Mouse (Mus musculus): ENCODE measurements at regions not wholly inside any gene's neighbourhood (a gene's known extent, or its start where the extent isn't known, plus 50 kb on each side); places are given as distances from the start of the nearest gene placed in this dataset.

GRCm38 (mm10) chr5:139598715-139599114 is 55.4 kb downstream of the Uncx start:
- Histone ChIP-seq H3K9me3 (no peaks in the 10 kb centered on the region), H3K9ac (no peak overlapping the region), H3K4me1 (peaks cover 14% of the 10 kb centered on the region), H3K27ac (peak overlapping the region; percentile 46), H3K36me3 (no peaks in the 10 kb centered on the region), H3K4me3 (replicated peaks) (no peak overlapping the region), H3K27me3 (replicated peaks) (peaks cover 29% of the 10 kb centered on the region), H3K4me2 (peak overlapping the region; percentile 48)
- WGBS, result 14% methylated on average over 4 of the region's 4 CpGs
- no peak for ATAC-seq (ENCODE audit: insufficient read depth, low FRiP score, low read depth)

DNA sequence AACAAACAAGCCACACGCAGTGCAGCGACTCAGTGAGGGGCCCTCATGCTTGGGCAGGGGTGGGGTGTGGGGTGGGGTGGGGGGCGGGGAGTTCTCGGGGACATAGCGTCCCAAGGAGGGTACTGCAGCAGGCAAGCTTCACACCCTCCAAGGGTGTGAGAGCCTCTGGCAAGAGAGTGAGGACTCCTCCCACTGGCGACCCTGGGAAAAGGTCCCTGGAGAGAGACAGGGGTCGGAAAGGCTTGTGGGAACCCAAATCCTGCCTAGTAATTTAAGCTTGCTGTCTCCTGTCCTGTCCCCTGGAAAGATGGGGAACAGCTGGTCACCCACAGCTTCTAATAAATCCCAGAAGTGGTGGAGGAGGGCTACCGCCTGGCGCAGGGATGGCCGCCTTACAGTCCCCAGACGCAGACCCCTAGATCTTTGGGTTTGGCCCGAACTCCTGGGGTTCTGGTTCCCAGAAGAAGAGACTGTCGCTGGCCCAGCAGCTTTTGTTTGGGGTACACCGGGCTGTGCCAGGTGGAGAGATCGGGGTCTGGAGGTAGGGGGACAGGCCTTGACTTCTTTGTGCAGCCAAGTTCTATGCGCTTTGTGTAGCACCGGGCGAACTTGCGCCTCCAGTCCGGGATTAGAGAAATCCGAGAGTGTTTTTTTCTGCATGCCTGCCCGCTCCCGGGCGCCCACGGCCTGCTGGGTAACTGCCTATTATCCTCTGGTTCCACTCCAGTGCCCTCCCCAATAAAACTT is 56.1 kb downstream of the Uncx start:
- Histone ChIP-seq H3K27ac (peak overlapping the region; percentile 62; the same call in 1 of the 2 replicates), H3K4me2 (peak overlapping the region; percentile 48), H3K4me1 (peaks cover 14% of the 10 kb centered on the region), H3K36me3 (no peaks in the 10 kb centered on the region), H3K9me3 (no peaks in the 10 kb centered on the region), H3K27me3 (replicated peaks) (peaks cover 30% of the 10 kb centered on the region), H3K4me3 (replicated peaks) (no peak overlapping the region; the same call in 1 of the 2 replicates), H3K9ac (no peak overlapping the region; the same call in 1 of the 2 replicates)
- ATAC-seq (ENCODE audit: insufficient read depth, low FRiP score, low read depth), result peak; percentile 69; the same call in 1 of the 2 replicates
- 3% methylated on average over 25 of the region's 25 CpGs for WGBS

DNA sequence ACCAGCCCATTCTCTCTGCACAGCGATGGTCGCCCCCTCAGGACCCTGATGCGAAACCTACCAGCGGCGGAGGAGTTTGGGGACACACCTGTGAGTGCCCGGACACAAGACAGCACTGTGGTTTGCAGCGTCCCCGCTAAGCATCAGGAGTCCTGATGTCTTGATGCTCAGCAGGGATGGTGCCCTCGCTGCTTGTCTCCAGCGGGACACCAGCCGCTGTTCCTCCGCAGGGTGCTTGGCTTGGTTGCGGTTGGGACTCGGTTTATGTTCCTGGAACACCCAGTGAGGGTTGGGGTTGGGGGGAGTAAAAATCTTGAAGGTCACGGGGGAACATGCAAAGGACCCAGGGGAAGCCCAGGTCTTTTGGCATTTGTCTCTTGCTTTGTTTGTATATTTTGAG is 56.9 kb downstream of the Uncx start:
- H3K27ac ChIP-seq, result no peak overlapping the region
- H3K9me3 ChIP-seq, result no peaks in the 10 kb centered on the region
- peaks cover 14% of the 10 kb centered on the region for H3K4me1 ChIP-seq
- peaks cover 28% of the 10 kb centered on the region for H3K27me3 ChIP-seq (replicated peaks)
- H3K4me3 ChIP-seq (replicated peaks), result no peak overlapping the region
- peak overlapping the region; percentile 48; the same call in 1 of the 2 replicates for H3K4me2 ChIP-seq
- ATAC-seq (ENCODE audit: insufficient read depth, low FRiP score, low read depth), result no peak
- H3K9ac ChIP-seq, result no peak overlapping the region
- no peaks in the 10 kb centered on the region for H3K36me3 ChIP-seq
- 8% methylated on average over 15 of the region's 15 CpGs for WGBS

- WGBS, result 73% methylated on average over 4 of the region's 4 CpGs
- H3K27me3 ChIP-seq (replicated peaks), result peaks cover 28% of the 10 kb centered on the region
- no peaks in the 10 kb centered on the region for H3K9me3 ChIP-seq
- no peaks in the 10 kb centered on the region for H3K36me3 ChIP-seq
- H3K4me2 ChIP-seq, result no peak overlapping the region
- no peak for ATAC-seq (ENCODE audit: insufficient read depth, low FRiP score, low read depth)
- H3K4me3 ChIP-seq (replicated peaks), result no peak overlapping the region
- H3K27ac ChIP-seq, result no peak overlapping the region
- no peak overlapping the region for H3K9ac ChIP-seq
- H3K4me1 ChIP-seq, result peaks cover 14% of the 10 kb centered on the region
These were observed 59.6 kb downstream of the Uncx start for GRCm38 (mm10) chr5:139602860-139603259.

DNA sequence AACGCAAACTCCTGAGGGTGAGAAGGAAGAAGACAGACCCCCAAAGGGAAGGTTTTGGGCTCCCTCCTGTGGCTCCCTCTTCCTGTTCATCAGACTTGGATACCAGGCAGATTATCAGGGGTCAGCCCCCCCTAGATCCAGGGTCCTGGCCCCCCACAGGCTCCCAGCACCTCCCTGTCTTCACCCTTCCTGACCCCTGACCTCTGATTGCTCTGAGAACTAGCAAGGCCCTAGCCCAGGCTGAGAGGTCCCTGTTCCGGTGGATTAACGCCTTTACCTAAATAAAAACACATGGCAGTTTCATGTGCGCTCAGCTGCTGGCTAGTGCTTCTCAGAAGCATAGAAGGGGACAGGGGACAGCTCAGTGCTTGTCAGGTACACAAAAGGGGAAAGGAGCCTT is 60.2 kb downstream of the Uncx start:
- Histone ChIP-seq H3K9me3 (no peaks in the 10 kb centered on the region), H3K4me1 (peaks cover 12% of the 10 kb centered on the region), H3K27me3 (replicated peaks) (peaks cover 23% of the 10 kb centered on the region), H3K9ac (no peak overlapping the region), H3K4me3 (replicated peaks) (no peak overlapping the region), H3K4me2 (no peak overlapping the region), H3K27ac (no peak overlapping the region), H3K36me3 (no peaks in the 10 kb centered on the region)
- 33% methylated on average over 4 of the region's 4 CpGs for WGBS
- no peak for ATAC-seq (ENCODE audit: insufficient read depth, low FRiP score, low read depth)

- Histone ChIP-seq H3K4me2 (no peak overlapping the region), H3K27me3 (replicated peaks) (peaks cover 19% of the 10 kb centered on the region), H3K4me1 (peaks cover 5% of the 10 kb centered on the region), H3K9ac (no peak overlapping the region), H3K4me3 (replicated peaks) (no peak overlapping the region), H3K36me3 (no peaks in the 10 kb centered on the region), H3K9me3 (no peaks in the 10 kb centered on the region), H3K27ac (no peak overlapping the region)
- 47% methylated on average over 4 of the region's 4 CpGs for WGBS
- no peak for ATAC-seq (ENCODE audit: insufficient read depth, low FRiP score, low read depth)
These were observed 61.0 kb downstream of the Uncx start for GRCm38 (mm10) chr5:139604327-139604726.

DNA sequence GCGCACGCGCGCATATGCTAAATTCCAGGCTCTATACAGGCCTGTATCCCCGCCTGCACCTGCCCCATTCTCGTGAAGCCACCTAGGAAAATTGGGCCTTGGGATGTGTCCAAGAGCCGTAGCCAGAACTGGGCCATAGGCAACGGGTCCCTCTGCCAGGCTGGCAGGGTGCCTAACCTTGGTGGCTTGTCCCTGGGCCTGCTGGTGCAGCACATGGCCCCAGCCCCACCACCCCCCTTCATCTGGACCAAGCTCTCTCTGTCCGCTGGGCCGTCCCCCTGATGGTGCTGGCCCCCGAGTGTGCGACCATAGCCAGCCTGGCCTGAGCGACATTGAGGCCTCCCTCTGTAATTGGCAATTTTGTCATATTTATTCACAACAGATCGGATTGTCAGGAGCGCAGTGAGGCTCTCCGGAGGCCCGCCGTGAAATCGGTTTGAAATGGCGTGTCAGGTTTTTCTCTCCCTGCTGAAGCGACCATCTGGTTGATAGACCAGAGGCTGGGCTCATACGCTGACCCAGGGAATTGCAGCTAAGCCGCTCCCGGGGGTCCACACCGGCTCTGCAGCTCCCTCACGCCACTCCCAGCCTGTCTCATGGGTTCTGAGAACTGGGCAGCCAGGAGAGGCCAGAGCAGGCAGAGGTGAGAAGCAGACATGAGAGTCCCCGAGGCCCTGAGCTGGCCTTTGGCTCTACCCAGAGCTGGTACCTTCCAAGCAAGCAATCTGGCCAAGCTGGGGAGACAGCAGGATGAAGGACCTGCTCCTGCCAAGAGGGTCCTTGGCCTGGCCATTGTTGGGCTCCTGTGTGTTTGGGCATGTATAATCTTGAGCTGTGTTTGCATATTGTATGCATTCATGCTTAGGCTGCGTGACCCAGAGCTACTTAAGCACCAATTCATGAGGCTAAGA is 67.6 kb downstream of the Uncx start:
- Histone ChIP-seq H3K36me3 (no peaks in the 10 kb centered on the region), H3K9ac (no peak overlapping the region), H3K4me3 (replicated peaks) (no peak overlapping the region), H3K4me1 (no peaks in the 10 kb centered on the region), H3K27ac (no peak overlapping the region), H3K4me2 (no peak overlapping the region), H3K9me3 (no peaks in the 10 kb centered on the region), H3K27me3 (replicated peaks) (no peaks in the 10 kb centered on the region)
- no peak for ATAC-seq (ENCODE audit: insufficient read depth, low FRiP score, low read depth)
- 79% methylated on average over 28 of the region's 28 CpGs for WGBS

DNA sequence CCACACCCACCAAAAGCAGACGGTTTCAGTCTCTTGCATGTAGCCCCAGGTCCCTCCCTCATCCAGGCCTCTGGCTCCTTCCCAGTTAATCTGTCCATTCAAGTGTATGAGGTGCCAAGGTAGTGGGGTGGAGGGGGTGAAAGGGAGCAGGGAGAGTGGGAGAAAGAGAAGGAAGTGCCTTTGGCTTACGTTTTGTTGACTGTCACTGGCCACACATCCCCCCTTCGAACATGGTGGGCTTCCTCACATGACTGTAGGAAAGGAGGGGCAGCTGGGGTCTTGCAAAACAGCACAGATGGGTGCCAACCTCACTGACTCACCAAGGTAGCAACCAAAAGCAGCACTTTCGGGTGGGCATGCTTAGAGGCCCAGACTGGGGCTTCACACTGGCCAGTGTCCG is 68.9 kb downstream of the Uncx start:
- Histone ChIP-seq H3K4me1 (no peaks in the 10 kb centered on the region), H3K36me3 (no peaks in the 10 kb centered on the region), H3K4me3 (replicated peaks) (no peak overlapping the region), H3K27me3 (replicated peaks) (no peaks in the 10 kb centered on the region), H3K9me3 (no peaks in the 10 kb centered on the region), H3K27ac (no peak overlapping the region), H3K9ac (no peak overlapping the region), H3K4me2 (no peak overlapping the region)
- ATAC-seq (ENCODE audit: insufficient read depth, low FRiP score, low read depth), result no peak
- WGBS, result 58% methylated on average over 5 of the region's 5 CpGs

GRCm38 (mm10) chr5:139612676-139613075 is 69.4 kb downstream of the Uncx start:
- no peak overlapping the region for H3K27ac ChIP-seq
- no peak for ATAC-seq (ENCODE audit: insufficient read depth, low FRiP score, low read depth)
- WGBS, result 73% methylated on average over 6 of the region's 6 CpGs

DNA sequence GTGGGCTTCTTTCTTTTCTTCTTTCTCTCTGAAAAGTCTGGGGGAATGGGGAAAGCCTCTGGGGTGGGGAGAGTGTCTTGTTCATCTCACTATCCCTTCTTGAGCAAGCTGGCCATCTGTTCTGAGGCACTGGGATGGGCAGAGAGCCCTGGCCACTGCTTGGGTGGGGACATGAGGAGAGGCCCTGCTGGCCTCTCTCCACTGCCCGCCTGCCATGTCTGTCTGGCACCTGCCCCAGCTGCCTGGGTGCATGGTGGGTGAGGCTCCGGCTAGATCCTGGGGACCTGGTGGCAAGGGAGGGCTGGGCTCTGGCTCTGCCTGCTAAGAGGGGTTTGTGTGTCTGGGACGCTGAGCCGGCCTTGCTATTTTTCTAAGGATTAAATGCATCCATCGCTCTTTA is 70.3 kb downstream of the Uncx start:
- 60% methylated on average over 5 of the region's 5 CpGs for WGBS
- Histone ChIP-seq H3K4me1 (no peaks in the 10 kb centered on the region), H3K9ac (no peak overlapping the region), H3K36me3 (no peaks in the 10 kb centered on the region), H3K4me3 (replicated peaks) (no peak overlapping the region), H3K27ac (no peak overlapping the region), H3K9me3 (no peaks in the 10 kb centered on the region), H3K27me3 (replicated peaks) (no peaks in the 10 kb centered on the region), H3K4me2 (no peak overlapping the region)
- ATAC-seq (ENCODE audit: insufficient read depth, low FRiP score, low read depth), result no peak

More at GRCm38 (mm10) chr5:139612676-139613075, 69.4 kb downstream of the Uncx start:
- Histone ChIP-seq H3K36me3 (no peaks in the 10 kb centered on the region), H3K4me3 (replicated peaks) (no peak overlapping the region), H3K4me2 (no peak overlapping the region), H3K4me1 (no peaks in the 10 kb centered on the region), H3K9ac (no peak overlapping the region), H3K9me3 (no peaks in the 10 kb centered on the region), H3K27me3 (replicated peaks) (no peaks in the 10 kb centered on the region)

DNA sequence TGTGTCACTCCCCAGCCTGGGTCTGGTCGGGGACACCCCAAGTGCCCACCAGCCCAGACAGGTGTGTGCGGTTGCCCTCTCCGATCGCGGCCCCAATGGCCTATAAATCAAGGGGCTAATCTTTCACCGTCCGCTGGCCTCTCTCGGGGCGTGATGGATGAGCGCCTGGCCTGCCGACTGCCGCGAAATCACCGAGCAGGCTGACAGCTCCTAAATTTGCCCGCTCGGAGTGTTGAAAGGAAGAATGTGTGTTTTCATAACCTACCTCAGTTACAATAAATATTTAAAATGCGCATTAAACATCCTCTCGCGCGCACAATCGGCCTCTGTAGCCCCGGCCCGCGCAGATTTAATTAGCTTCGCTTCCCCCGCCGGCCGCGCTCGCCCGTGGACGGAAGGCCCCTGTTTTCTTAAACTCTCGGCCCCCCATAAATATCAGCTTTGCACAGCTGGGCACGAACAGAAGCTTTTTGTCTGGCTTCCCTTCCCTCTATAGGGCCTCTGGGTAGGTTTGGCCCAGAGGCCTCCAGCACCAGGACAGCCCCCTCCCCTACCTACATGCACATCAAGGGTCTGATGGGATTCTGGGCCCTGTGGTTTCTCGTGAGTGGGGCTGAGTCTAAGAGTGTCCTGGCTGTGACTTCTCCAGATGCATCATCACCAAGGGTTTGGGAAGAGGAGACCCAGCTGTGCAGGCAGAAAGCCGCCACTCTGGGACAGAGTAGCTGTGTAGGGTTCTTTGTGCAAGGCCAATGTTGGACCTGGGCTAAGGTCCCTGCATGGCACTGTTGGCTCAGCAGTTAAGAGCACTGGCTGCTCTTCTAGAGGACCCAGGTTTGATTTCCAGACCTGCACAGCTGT is 76.2 kb downstream of the Uncx start:
- 0 out of 2 replicates have a peak, but pooled peaks cover 7% of the 10 kb centered on the region for H3K27me3 ChIP-seq (replicated peaks)
- no peaks in the 10 kb centered on the region for H3K9me3 ChIP-seq
- ATAC-seq (ENCODE audit: insufficient read depth, low FRiP score, low read depth), result no peak; the same call in 1 of the 2 replicates
- no peak overlapping the region for H3K9ac ChIP-seq
- H3K4me3 ChIP-seq (replicated peaks), result no peak overlapping the region
- 0 out of 2 replicates have a peak overlapping the region, but pooled peaks have one; percentile 53 for H3K27ac ChIP-seq
- 15% methylated on average over 36 of the region's 36 CpGs for WGBS
- H3K36me3 ChIP-seq, result no peaks in the 10 kb centered on the region
- H3K4me1 ChIP-seq, result peaks cover 12% of the 10 kb centered on the region; the same call in 1 of the 2 replicates
- peak overlapping the region; percentile 30 for H3K4me2 ChIP-seq
